Mouse (Mus musculus) heart, embryonic 14.5 days (tissue): Measurements from ENCODE around the gene Nhp2. TPM values are rescaled to one million over a fixed set of nuclear protein-coding genes. Genes with fewer than 3 reads are reported as not detected.
A peak's percentile ranks its signal among the peaks of the same experiment; 100 is the strongest.

ENCODE experiments used
- ATAC-seq: fragments of 200-750 bp; cut with Nextera tagmentation; 2 replicates; pipeline ENCODE4 v1.8.0; 2017; ENCODE audit warnings: low read depth, moderate TSS enrichment; ENCODE audit not compliant: insufficient number of reproducible peaks, insufficient read depth, low FRiP score
- H3K27ac ChIP-seq, 2 experiments: fragments of 200-500 bp in 1 of 2; fragments of 300-500 bp in 1 of 2; sonication (generic) in 1 of 2; replicated peaks in 1 of 2; 2 replicates each; pipeline ENCODE4 v1.5.1; 2012 to 2014; ENCODE audit warnings: low read depth in 2 of 2, low read length in 2 of 2, control low read depth in 1 of 2, mild to moderate bottlenecking in 1 of 2, mixed read lengths in 1 of 2; ENCODE audit not compliant: control insufficient read depth in 1 of 2, insufficient read depth in 1 of 2
- H3K27me3 ChIP-seq: fragments of 300-500 bp; sonication (generic); 2 replicates; pipeline ENCODE4 v1.6.1; 2014; ENCODE audit warnings: mild to moderate bottlenecking, low read length, control low read depth; ENCODE audit not compliant: control insufficient read depth, insufficient read depth
- H3K36me3 ChIP-seq: fragments of 300-500 bp; sonication (generic); 2 replicates; pipeline ENCODE4 v1.6.1; 2014; ENCODE audit warnings: mild to moderate bottlenecking, control low read depth, low read length, mixed read lengths; ENCODE audit not compliant: control insufficient read depth, insufficient read depth
- H3K4me1 ChIP-seq, 2 experiments: fragments of 200-500 bp in 1 of 2; fragments of 300-500 bp in 1 of 2; sonication (generic) in 1 of 2; 2 replicates each; pipeline ENCODE4 v1.6.1; 2012 to 2014; ENCODE audit warnings: low read length in 2 of 2, control low read depth in 1 of 2, mixed read lengths in 1 of 2; ENCODE audit not compliant: control insufficient read depth in 2 of 2, insufficient read depth in 2 of 2
- H3K4me2 ChIP-seq: fragments of 300-500 bp; sonication (generic); 2 replicates; pipeline ENCODE4 v1.6.1; 2014; ENCODE audit warnings: mild to moderate bottlenecking, low read length
- H3K4me3 ChIP-seq, 2 experiments: fragments of 200-500 bp in 1 of 2; fragments of 300-500 bp in 1 of 2; sonication (generic) in 1 of 2; 2 replicates each; pipeline ENCODE4 v1.5.1; 2012 to 2014; ENCODE audit warnings: low read length in 2 of 2, mild to moderate bottlenecking in 2 of 2, control low read depth in 1 of 2, low read depth in 1 of 2, moderate library complexity in 1 of 2; ENCODE audit not compliant: control insufficient read depth in 1 of 2, insufficient read depth in 1 of 2
- H3K9ac ChIP-seq: fragments of 300-500 bp; sonication (generic); 2 replicates; pipeline ENCODE4 v1.6.1; 2014; ENCODE audit warnings: mild to moderate bottlenecking, low read length
- H3K9me3 ChIP-seq: fragments of 300-500 bp; sonication (generic); 2 replicates; pipeline ENCODE4 v1.6.1; 2016; ENCODE audit warnings: low read length, control low read depth; ENCODE audit not compliant: control insufficient read depth
- WGBS: fragments of 180-500 bp; shearing (Covaris S2); extraction: QIAGEN DNeasy Blood & Tissue Kit; methylation state at CpG from one replicate; pipeline ENCODE4 v1.1.7; 2014; 5-methylcytosine and 5-hydroxymethylcytosine counted together
- polyA plus RNA-seq: library from polyadenylated mRNA; unstranded; fragments of >200 nt; fragmentation: Nextera tagmentation; extraction: Ambion mirVana; gene quantifications from 2 replicates; pipeline ENCODE4 v1.2.1, GENCODE M21; 2014

The Nhp2 gene
- polyA plus RNA-seq, 1 experiment from 2014 or later, result 87.9 TPM

- Histone ChIP-seq H3K36me3 (peaks cover 9% of the 10 kb centered on the region; the same call in 1 of the 2 replicates), H3K27ac (no peak overlapping the region), H3K27me3 (no peaks in the 10 kb centered on the region), H3K9ac (no peak overlapping the region), H3K4me2 (no peak overlapping the region), H3K4me1 (peaks cover 9 to 19% of the 10 kb centered on the region in 2 experiments; a peak in 3 of 4 replicates), H3K9me3 (no peaks in the 10 kb centered on the region), H3K4me3 (no peak overlapping the region)
- 8% methylated on average over 4 of the region's 4 CpGs for WGBS
- no peak for ATAC-seq
Measured at GRCm38 (mm10) chr11:51617693-51618092, 1.8 kb upstream of the Nhp2 start.

GRCm38 (mm10) chr11:51618894-51619408 is 584 bp upstream of the Nhp2 start:
- peak overlapping the region; percentile 93 for H3K4me2 ChIP-seq
- peaks cover 9 to 19% of the 10 kb centered on the region in 2 experiments; a peak in 3 of 4 replicates for H3K4me1 ChIP-seq
- peak overlapping the region; percentile 88 to 89 for H3K4me3 ChIP-seq
- no peaks in the 10 kb centered on the region for H3K27me3 ChIP-seq
- WGBS, result 49% methylated on average over 8 of the region's 8 CpGs
- peaks cover 22% of the 10 kb centered on the region for H3K36me3 ChIP-seq
- H3K9me3 ChIP-seq, result no peaks in the 10 kb centered on the region
- ATAC-seq, result no peak
- peak overlapping the region; percentile 53; the same call in 1 of the 2 replicates for H3K9ac ChIP-seq
- 0 out of 4 replicates have a peak overlapping the region, but pooled peaks have one; percentile 16 to 22 for H3K27ac ChIP-seq

- peak overlapping the region; percentile 83 for H3K9ac ChIP-seq
- peaks cover 33% of the 10 kb centered on the region for H3K36me3 ChIP-seq
- H3K4me1 ChIP-seq, result peaks cover 6 to 15% of the 10 kb centered on the region in 2 experiments; a peak in 3 of 4 replicates
- peak overlapping the region; percentile 32 to 50 for H3K27ac ChIP-seq
- no peaks in the 10 kb centered on the region for H3K9me3 ChIP-seq
- no peaks in the 10 kb centered on the region for H3K27me3 ChIP-seq
- H3K4me2 ChIP-seq, result peak overlapping the region; percentile 93
- peak overlapping the region; percentile 88 to 89 for H3K4me3 ChIP-seq
- WGBS, result under 1% methylated on average over 11 of the region's 11 CpGs
- no peak for ATAC-seq
Measured at GRCm38 (mm10) chr11:51620084-51620483, 549 bp downstream of the Nhp2 start.

- Histone ChIP-seq H3K9me3 (no peaks in the 10 kb centered on the region), H3K4me2 (no peak overlapping the region), H3K27me3 (no peaks in the 10 kb centered on the region), H3K4me1 (peaks cover 2 to 9% of the 10 kb centered on the region in 2 experiments; a peak in 3 of 4 replicates), H3K27ac (no peak overlapping the region), H3K36me3 (peaks cover 49% of the 10 kb centered on the region), H3K9ac (no peak overlapping the region), H3K4me3 (no peak overlapping the region)
- 97% methylated on average over 2 of the region's 2 CpGs for WGBS
- ATAC-seq, result no peak
Measured at GRCm38 (mm10) chr11:51621776-51622175, 2.2 kb downstream of the Nhp2 start.

GRCm38 (mm10) chr11:51622971-51623491 is 3.5 kb downstream of the Nhp2 start:
- Histone ChIP-seq H3K9me3 (no peaks in the 10 kb centered on the region), H3K9ac (no peak overlapping the region), H3K27me3 (no peaks in the 10 kb centered on the region), H3K4me1 (peaks cover 2 to 9% of the 10 kb centered on the region in 2 experiments; a peak in 3 of 4 replicates), H3K36me3 (peaks cover 62% of the 10 kb centered on the region), H3K4me3 (no peak overlapping the region), H3K4me2 (no peak overlapping the region), H3K27ac (no peak overlapping the region)
- no peak for ATAC-seq
- 82% methylated on average over 7 of the region's 7 CpGs for WGBS

GRCm38 (mm10) chr11:51625187-51625820 is 5.8 kb downstream of the Nhp2 start:
- no peak overlapping the region for H3K27ac ChIP-seq
- no peak overlapping the region for H3K9ac ChIP-seq
- H3K36me3 ChIP-seq, result peaks cover 76% of the 10 kb centered on the region
- ATAC-seq, result no peak
- H3K4me2 ChIP-seq, result no peak overlapping the region
- no peaks in the 10 kb centered on the region for H3K27me3 ChIP-seq
- WGBS, result 65% methylated on average over 5 of the region's 5 CpGs
- peaks cover 0 to 5% of the 10 kb centered on the region in 2 experiments; a peak in 2 of 4 replicates for H3K4me1 ChIP-seq
- H3K9me3 ChIP-seq, result no peaks in the 10 kb centered on the region
- no peak overlapping the region for H3K4me3 ChIP-seq

- H3K36me3 ChIP-seq, result peaks cover 70% of the 10 kb centered on the region
- no peak overlapping the region for H3K4me2 ChIP-seq
- no peaks in the 10 kb centered on the region for H3K4me1 ChIP-seq
- H3K4me3 ChIP-seq, result no peak overlapping the region
- no peak for ATAC-seq
- WGBS, result 93% methylated on average over 9 of the region's 9 CpGs
- H3K27me3 ChIP-seq, result no peaks in the 10 kb centered on the region
- H3K27ac ChIP-seq, result no peak overlapping the region
- no peaks in the 10 kb centered on the region for H3K9me3 ChIP-seq
- H3K9ac ChIP-seq, result no peak overlapping the region
Measured at GRCm38 (mm10) chr11:51627425-51627824, 7.9 kb downstream of the Nhp2 start.
